Mouse (Mus musculus) liver, embryonic 15.5 days (tissue): ENCODE measurements around the gene Ndufa1. TPM values are rescaled to one million over a fixed set of nuclear protein-coding genes. Genes with fewer than 3 reads are reported as not detected.
"Not testable (repeated sequence)": the region's sequence is repeated elsewhere in the genome, so short reads cannot be mapped to it uniquely, and the experiment has no call there.

ENCODE experiments used
- ATAC-seq: fragments of 200-750 bp; cut with Nextera tagmentation; 2 replicates; pipeline ENCODE4 v1.8.0; 2017; ENCODE audit warnings: moderate number of reproducible peaks, mild to moderate bottlenecking, moderate library complexity; ENCODE audit not compliant: insufficient read depth
- H3K27ac ChIP-seq: fragments of 300-500 bp; sonication (generic); replicated peaks from 2 replicates; pipeline ENCODE4 v1.5.1; 2015; ENCODE audit warnings: mild to moderate bottlenecking, inconsistent platforms
- H3K27me3 ChIP-seq: fragments of 300-500 bp; sonication (generic); 2 replicates; pipeline ENCODE4 v1.6.1; 2015; ENCODE audit warnings: mild to moderate bottlenecking, inconsistent platforms
- H3K36me3 ChIP-seq: fragments of 300-500 bp; sonication (generic); replicated peaks from 2 replicates; pipeline ENCODE4 v1.6.1; 2015; ENCODE audit warnings: moderate library complexity, mild to moderate bottlenecking, inconsistent platforms
- H3K4me1 ChIP-seq: fragments of 300-500 bp; sonication (generic); replicated peaks from 2 replicates; pipeline ENCODE4 v1.6.1; 2015; ENCODE audit warnings: inconsistent platforms
- H3K4me2 ChIP-seq: fragments of 300-500 bp; sonication (generic); 2 replicates; pipeline ENCODE4 v1.6.1; 2015; ENCODE audit warnings: moderate library complexity, mild to moderate bottlenecking, inconsistent platforms
- H3K4me3 ChIP-seq: fragments of 300-500 bp; sonication (generic); replicated peaks from 2 replicates; pipeline ENCODE4 v1.5.1; 2015; ENCODE audit warnings: mild to moderate bottlenecking, inconsistent platforms
- H3K9ac ChIP-seq: fragments of 300-500 bp; sonication (generic); 2 replicates; pipeline ENCODE4 v1.6.1; 2015; ENCODE audit warnings: moderate library complexity, mild to moderate bottlenecking, inconsistent platforms
- H3K9me3 ChIP-seq: fragments of 300-500 bp; sonication (generic); replicated peaks from 2 replicates; pipeline ENCODE4 v1.6.1; 2016; ENCODE audit warnings: inconsistent platforms
- WGBS: fragments of 180-500 bp; shearing (Covaris S2); methylation state at CpG from one replicate; pipeline ENCODE4 v1.1.7; 2015; ENCODE audit warnings: mixed read lengths; ENCODE audit not compliant: insufficient replicate concordance; 5-methylcytosine and 5-hydroxymethylcytosine counted together
- polyA plus RNA-seq: library from polyadenylated mRNA; unstranded; fragments of >200 nt; fragmentation: Nextera tagmentation; extraction: Ambion mirVana; gene quantifications from 2 replicates; pipeline ENCODE4 v1.2.1, GENCODE M21; 2015

Ndufa1 gene
- polyA plus RNA-seq, result 216 and 235 TPM in 2 replicates

- peak within 1 kb of the TSS; percentile 53 for H3K9ac ChIP-seq
- 23% methylated on average over 62 of the region's 63 CpGs for WGBS
- H3K27me3 ChIP-seq, result no peaks in the 10 kb centered on the region
- no peaks in the 10 kb centered on the region for H3K9me3 ChIP-seq
- H3K4me2 ChIP-seq, result peak within 1 kb of the TSS; percentile 77
- H3K4me3 ChIP-seq, result peak within 1 kb of the TSS; percentile 67
- no peak within 1 kb of the TSS for H3K27ac ChIP-seq
- H3K36me3 ChIP-seq, result no peaks in the 10 kb centered on the region
- ATAC-seq, result peak; percentile 93
- H3K4me1 ChIP-seq, result peaks cover 9% of the 10 kb centered on the region
Observed at GRCm38 (mm10) chrX:37191105-37191743, at the start of gene Ndufa1, which contains the start of gene Rnf113a1. Gene Ndufa1, minus strand, starts transcription at chrX:37191163. Gene Rnf113a1, plus strand, starts transcription at chrX:37191245.

- H3K27me3 ChIP-seq, H3K4me1 ChIP-seq, H3K4me3 ChIP-seq, H3K9me3 ChIP-seq, H3K36me3 ChIP-seq, ATAC-seq, H3K4me2 ChIP-seq, H3K27ac ChIP-seq, H3K9ac ChIP-seq: not testable (repeated sequence)
- 47% methylated on average over 1 of the region's 1 CpGs for WGBS
Observed at GRCm38 (mm10) chrX:37222158-37222557, 31.2 kb upstream of the Ndufa1 start, which contains the start of gene Rhox1. Gene Rhox1, minus strand, starts transcription at chrX:37222258.

- Histone ChIP-seq H3K36me3 (no peaks in the 10 kb centered on the region), H3K4me1 (no peaks in the 10 kb centered on the region), H3K9ac (no peak within 1 kb of the TSS), H3K9me3 (no peaks in the 10 kb centered on the region), H3K4me2 (no peak within 1 kb of the TSS), H3K27me3 (no peaks in the 10 kb centered on the region), H3K27ac (no peak within 1 kb of the TSS), H3K4me3 (no peak within 1 kb of the TSS)
- no peak for ATAC-seq
- 70% methylated on average over 10 of the region's 10 CpGs for WGBS
Observed at GRCm38 (mm10) chrX:37210941-37211340, 20.0 kb upstream of the Ndufa1 start, which contains the start of gene Gm9. Gene Gm9, minus strand, starts transcription at chrX:37211041.

GRCm38 (mm10) chrX:37198676-37199075, 7.7 kb upstream of the Ndufa1 start:
- WGBS, result 51% methylated on average over 8 of the region's 8 CpGs
- no peak for ATAC-seq

GRCm38 (mm10) chrX:37191744-37192379, 899 bp upstream of the Ndufa1 start:
- H3K27ac ChIP-seq, result no peak overlapping the region
- no peaks in the 10 kb centered on the region for H3K9me3 ChIP-seq
- no peaks in the 10 kb centered on the region for H3K27me3 ChIP-seq
- peak overlapping the region; percentile 77 for H3K4me2 ChIP-seq
- peaks cover 9% of the 10 kb centered on the region for H3K4me1 ChIP-seq
- ATAC-seq, result 0 out of 2 replicates have a peak, but pooled peaks have one; percentile 16
- H3K36me3 ChIP-seq, result no peaks in the 10 kb centered on the region
- 23% methylated on average over 28 of the region's 28 CpGs for WGBS
- H3K4me3 ChIP-seq, result peak overlapping the region; percentile 67
- H3K9ac ChIP-seq, result peak overlapping the region; percentile 53

More at GRCm38 (mm10) chrX:37198676-37199075, 7.7 kb upstream of the Ndufa1 start:
- Histone ChIP-seq H3K36me3 (no peaks in the 10 kb centered on the region), H3K4me3 (no peak overlapping the region), H3K4me1 (no peaks in the 10 kb centered on the region), H3K4me2 (no peak overlapping the region), H3K27ac (no peak overlapping the region), H3K9me3 (no peaks in the 10 kb centered on the region), H3K27me3 (no peaks in the 10 kb centered on the region), H3K9ac (no peak overlapping the region)

GRCm38 (mm10) chrX:37190755-37191104, 233 bp downstream of the Ndufa1 start:
- Histone ChIP-seq H3K36me3 (no peaks in the 10 kb centered on the region), H3K9me3 (no peaks in the 10 kb centered on the region), H3K4me1 (peaks cover 9% of the 10 kb centered on the region), H3K9ac (peak overlapping the region; percentile 53; the same call in 1 of the 2 replicates), H3K4me3 (peak overlapping the region; percentile 67), H3K27ac (no peak overlapping the region), H3K27me3 (no peaks in the 10 kb centered on the region), H3K4me2 (peak overlapping the region; percentile 77)
- WGBS, result 18% methylated on average over 20 of the region's 20 CpGs
- ATAC-seq, result peak; percentile 27; the same call in 1 of the 2 replicates

GRCm38 (mm10) chrX:37184401-37184800, 6.6 kb downstream of the Ndufa1 start:
- not testable (repeated sequence) for H3K9ac ChIP-seq, H3K4me1 ChIP-seq, H3K4me2 ChIP-seq, H3K4me3 ChIP-seq, ATAC-seq, H3K36me3 ChIP-seq, H3K9me3 ChIP-seq, H3K27me3 ChIP-seq, H3K27ac ChIP-seq
- WGBS, result 44% methylated on average over 8 of the region's 8 CpGs

- Histone ChIP-seq H3K4me3 (no peak within 1 kb of the TSS), H3K4me1 (no peaks in the 10 kb centered on the region), H3K27ac (no peak within 1 kb of the TSS), H3K9me3 (no peaks in the 10 kb centered on the region), H3K27me3 (no peaks in the 10 kb centered on the region), H3K4me2 (no peak within 1 kb of the TSS), H3K9ac (no peak within 1 kb of the TSS), H3K36me3 (no peaks in the 10 kb centered on the region)
- WGBS, result 33% methylated on average over 5 of the region's 5 CpGs
- no peak for ATAC-seq
Observed at GRCm38 (mm10) chrX:37168742-37169141, 22.2 kb downstream of the Ndufa1 start, which contains the start of gene Akap14. Gene Akap14, minus strand, starts transcription at chrX:37168842.

GRCm38 (mm10) chrX:37167085-37167484, 23.9 kb downstream of the Ndufa1 start:
- no peak overlapping the region for H3K9ac ChIP-seq
- H3K27ac ChIP-seq, result no peak overlapping the region
- H3K4me2 ChIP-seq, result no peak overlapping the region
- no peaks in the 10 kb centered on the region for H3K4me1 ChIP-seq
- H3K9me3 ChIP-seq, result no peaks in the 10 kb centered on the region
- no peak overlapping the region for H3K4me3 ChIP-seq
- no peak for ATAC-seq
- WGBS, result 30% methylated on average over 3 of the region's 3 CpGs
- no peaks in the 10 kb centered on the region for H3K36me3 ChIP-seq
- H3K27me3 ChIP-seq, result no peaks in the 10 kb centered on the region

GRCm38 (mm10) chrX:37163115-37163514, 27.8 kb downstream of the Ndufa1 start:
- WGBS, result 78% methylated on average over 18 of the region's 18 CpGs
- ATAC-seq, result no peak
- Histone ChIP-seq H3K27me3 (no peaks in the 10 kb centered on the region), H3K27ac (no peak overlapping the region), H3K4me3 (no peak overlapping the region), H3K4me2 (no peak overlapping the region), H3K9ac (no peak overlapping the region), H3K4me1 (no peaks in the 10 kb centered on the region), H3K36me3 (no peaks in the 10 kb centered on the region), H3K9me3 (no peaks in the 10 kb centered on the region)

GRCm38 (mm10) chrX:37161169-37161568, 29.8 kb downstream of the Ndufa1 start:
- Histone ChIP-seq H3K4me1 (no peaks in the 10 kb centered on the region), H3K36me3 (no peaks in the 10 kb centered on the region), H3K27me3 (no peaks in the 10 kb centered on the region), H3K9ac (no peak overlapping the region), H3K4me3 (no peak overlapping the region), H3K9me3 (no peaks in the 10 kb centered on the region), H3K27ac (no peak overlapping the region), H3K4me2 (no peak overlapping the region)
- no peak for ATAC-seq
- 63% methylated on average over 10 of the region's 10 CpGs for WGBS
